Mouse (Mus musculus): ENCODE measurements around the gene Mrap.
A peak's percentile ranks its signal among the peaks of the same experiment; 100 is the strongest.

The Mrap gene

GRCm38 (mm10) chr16:90759335-90759734 lies 21.3 kb downstream of the Mrap start:
- DNase-seq, result no peak

DNA sequence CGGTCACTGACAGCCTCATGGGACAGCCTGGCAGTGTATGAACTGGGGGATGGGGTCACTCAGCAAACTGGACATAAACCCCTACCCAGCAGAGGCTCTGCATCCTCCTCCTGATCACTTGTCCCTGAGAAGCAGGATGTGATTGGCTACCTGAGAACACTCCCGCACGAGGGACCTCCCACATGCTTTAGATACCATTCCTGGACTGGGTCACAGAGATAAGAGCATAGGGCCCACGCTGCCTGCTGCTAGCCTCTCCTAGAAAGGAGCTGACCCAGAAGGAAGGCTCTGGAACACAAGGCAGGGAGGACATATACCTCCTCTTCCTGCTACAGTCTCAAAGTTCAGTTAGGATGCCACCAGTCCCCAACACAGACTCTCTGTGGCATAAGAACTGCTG lies 22.5 kb downstream of the Mrap start:
- no peak for DNase-seq

DNA sequence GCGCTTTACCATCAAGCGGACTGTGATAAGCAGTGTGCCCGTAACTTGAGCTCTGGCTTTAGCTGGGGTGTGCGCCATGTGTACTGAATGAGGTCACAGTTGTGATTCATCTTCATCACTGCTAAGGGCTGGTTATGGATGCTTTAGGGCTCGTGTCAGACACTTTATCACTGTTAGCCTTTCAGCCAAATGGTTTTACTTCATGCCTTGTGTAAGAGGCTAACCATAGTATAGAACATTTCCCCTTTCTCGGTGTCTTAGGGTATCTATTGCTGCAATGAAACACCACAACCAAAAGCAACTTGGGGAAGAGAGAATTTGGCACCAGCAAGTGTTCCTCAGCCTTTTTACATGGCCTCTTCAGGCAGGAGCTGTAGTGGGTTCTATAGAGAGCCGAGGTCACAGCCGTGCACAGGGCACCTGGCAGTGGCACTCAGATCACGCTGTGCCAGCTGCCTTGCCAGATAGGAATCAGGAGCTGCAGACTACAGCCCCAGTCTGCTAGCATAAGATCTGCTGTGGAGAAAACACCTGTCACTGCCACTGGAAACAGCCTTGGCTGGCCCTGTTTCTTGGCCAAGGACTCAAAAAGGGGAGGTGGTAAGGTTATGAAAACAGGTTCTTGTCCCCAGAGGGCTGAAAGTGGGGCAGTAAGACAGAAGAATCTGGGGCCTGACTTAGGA lies 27.3 kb downstream of the Mrap start:
- DNase-seq, result peak in 1 of 2 experiments; percentile 45

DNA sequence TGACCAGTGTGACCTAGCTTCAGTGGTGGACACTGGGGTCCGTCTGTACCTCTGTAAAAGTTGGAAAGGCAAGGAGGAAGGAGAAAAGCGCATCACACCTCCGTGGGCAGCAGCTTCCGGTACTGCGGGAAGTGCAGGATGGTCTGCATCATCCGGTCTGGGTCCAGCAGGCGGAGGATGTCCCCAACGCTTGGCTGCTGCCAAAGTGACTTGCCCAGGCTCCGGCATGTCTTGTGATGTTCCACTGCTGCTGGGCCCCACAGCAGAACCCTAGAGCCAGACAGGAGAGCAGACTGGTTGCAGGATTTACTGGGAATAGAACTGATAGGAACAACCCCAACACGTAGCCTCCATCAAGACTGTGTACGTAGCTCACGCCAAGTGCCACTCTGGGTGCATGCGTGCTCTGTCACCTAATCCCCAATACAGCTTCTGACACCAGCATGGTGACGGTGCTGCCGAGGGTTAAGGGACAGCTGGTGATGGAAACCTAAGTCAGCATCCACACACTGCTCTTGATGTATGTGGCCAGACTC lies 29.0 kb downstream of the Mrap start:
- no peak for DNase-seq

GRCm38 (mm10) chr16:90774216-90774615 lies 36.2 kb downstream of the Mrap start:
- peak; percentile 68 for DNase-seq

GRCm38 (mm10) chr16:90774646-90775045 lies 36.6 kb downstream of the Mrap start:
- DNase-seq, result no peak

- DNase-seq, result peak; percentile 69 to 71
Measured at GRCm38 (mm10) chr16:90775946-90776520, 38.0 kb downstream of the Mrap start.

GRCm38 (mm10) chr16:90779783-90780182 lies 41.8 kb downstream of the Mrap start:
- DNase-seq, result no peak

DNA sequence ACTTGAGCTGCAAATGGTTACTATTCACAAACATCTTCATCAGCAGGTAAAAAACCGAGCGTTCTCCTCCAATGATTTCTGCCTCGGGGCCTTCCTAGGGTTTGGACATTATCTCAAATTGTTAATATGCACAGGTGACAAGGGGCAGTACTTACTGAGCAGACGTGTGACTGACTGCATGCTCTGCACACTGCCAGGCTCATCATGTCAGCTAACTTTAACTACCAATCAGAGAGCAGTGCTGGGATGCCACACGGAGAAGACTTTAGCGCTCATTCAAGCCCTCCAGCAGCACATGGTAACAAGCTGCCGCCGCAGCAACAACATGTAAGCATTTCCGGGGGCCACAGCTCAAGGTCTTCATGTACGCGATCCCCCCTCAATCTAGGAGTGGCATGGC lies 45.3 kb downstream of the Mrap start:
- DNase-seq, result no peak

- DNase-seq, result no peak
Measured at GRCm38 (mm10) chr16:90785257-90785656, 47.2 kb downstream of the Mrap start.

GRCm38 (mm10) chr16:90788580-90788979 lies 50.6 kb downstream of the Mrap start:
- no peak for DNase-seq

GRCm38 (mm10) chr16:90790946-90791345 lies 52.9 kb downstream of the Mrap start:
- peak in 1 of 2 experiments; percentile 68 for DNase-seq

DNA sequence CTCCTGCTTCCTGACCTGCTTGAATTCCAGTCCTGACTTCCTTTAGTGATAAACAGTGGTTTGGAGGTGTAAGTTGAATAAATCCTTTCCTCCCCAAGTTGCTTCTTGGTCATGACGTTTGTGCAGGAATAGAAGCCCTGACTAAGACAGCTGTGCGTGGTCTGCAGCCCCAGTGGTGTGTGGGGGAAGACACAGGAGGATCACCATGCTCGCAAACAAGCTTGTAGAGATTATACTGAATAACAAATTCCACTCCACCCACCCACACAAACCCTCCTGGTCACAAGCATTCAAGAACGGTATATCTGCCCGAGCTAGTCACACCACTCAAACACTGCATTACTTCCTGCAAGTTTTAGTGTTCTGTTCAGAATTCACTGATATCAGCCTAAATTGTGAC lies 54.1 kb downstream of the Mrap start:
- no peak for DNase-seq

DNA sequence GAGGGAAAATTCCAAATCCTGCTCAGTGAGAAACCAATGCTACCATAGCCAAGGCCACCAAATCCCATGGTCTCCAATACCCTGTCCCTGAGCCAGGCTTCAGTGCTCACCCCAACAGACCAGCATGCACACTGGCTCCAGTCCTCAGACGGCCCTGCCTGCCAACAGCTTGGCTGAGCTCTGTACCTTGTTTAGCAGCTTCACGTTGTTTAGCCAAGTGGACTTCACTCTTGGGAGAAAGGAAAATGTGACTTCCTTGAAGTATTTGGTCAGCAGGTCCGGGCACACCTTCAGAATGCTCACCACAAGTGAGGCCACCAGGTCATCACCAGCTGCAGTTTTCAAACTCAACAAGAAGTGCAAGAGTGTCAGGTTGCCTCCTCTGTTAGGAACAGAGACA lies 54.5 kb downstream of the Mrap start:
- peak; percentile 76 to 84 for DNase-seq

- DNase-seq, result no peak
Measured at GRCm38 (mm10) chr16:90794708-90795107, 56.7 kb downstream of the Mrap start.

DNA sequence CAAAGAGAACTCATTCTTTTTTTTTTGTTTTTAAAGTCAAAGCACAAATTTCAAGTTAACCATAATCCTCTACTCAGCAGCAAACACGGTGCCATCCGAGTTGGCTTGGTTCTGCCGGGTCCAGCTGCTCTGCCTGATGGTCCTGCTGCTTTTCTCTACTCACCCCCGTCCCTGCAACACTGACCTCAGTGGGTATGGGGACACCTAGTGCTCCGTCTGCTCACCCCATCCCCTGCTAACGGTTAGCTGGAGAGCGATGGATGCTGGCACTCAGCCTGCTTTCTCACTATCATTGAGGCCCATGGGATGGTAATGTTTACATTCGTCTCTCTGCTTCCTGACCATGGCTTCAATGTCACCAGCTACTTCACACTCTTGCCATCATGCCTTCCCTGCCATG lies 60.4 kb downstream of the Mrap start:
- DNase-seq, result peak; percentile 57 to 72

- DNase-seq, result no peak
Measured at GRCm38 (mm10) chr16:90798848-90799247, 60.8 kb downstream of the Mrap start.

Data from cerebellum, postnatal 10 days (tissue).